Mouse (Mus musculus): ENCODE measurements at regions not wholly inside any gene's neighbourhood (a gene's known extent, or its start where the extent isn't known, plus 50 kb on each side); places are given as distances from the start of the nearest gene placed in this dataset.

DNA sequence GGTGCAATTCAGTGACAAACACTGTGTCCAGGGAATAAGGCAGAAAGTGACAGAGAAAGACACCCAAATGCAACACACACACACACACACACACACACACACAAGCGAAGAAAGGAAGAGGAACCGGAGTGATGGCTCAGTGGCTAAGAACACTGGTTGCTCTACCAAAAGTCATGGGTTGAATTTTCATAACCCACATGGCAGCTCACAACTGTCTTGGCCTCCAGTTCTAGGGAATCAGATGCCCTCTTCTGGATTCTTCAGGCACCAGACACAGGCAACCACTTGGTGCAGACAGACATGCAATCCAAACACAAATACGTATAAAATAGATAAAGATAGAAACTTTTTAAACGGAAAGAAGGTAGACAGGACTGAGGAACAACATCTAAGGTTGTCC, 618.4 kb upstream of the Cdh11 start:
- TF ChIP-seq POLR2A (IDR thresholded peaks at IDR 0.05; ENCODE audit: low read depth, low read length) (no peak), CTCF (IDR thresholded peaks at IDR 0.05; ENCODE audit: borderline replicate concordance, insufficient read depth, low read length) (no peak)
